Mouse (Mus musculus): ENCODE measurements around the gene Msto1. TPM values are rescaled to one million over a fixed set of nuclear protein-coding genes. Genes with fewer than 3 reads are reported as not detected.
"Not testable (repeated sequence)": the region's sequence is repeated elsewhere in the genome, so short reads cannot be mapped to it uniquely, and the experiment has no call there.

Gene Msto1
- total RNA-seq, 2 experiments from 2014 or later, result 6.6 to 9.8 TPM

DNA sequence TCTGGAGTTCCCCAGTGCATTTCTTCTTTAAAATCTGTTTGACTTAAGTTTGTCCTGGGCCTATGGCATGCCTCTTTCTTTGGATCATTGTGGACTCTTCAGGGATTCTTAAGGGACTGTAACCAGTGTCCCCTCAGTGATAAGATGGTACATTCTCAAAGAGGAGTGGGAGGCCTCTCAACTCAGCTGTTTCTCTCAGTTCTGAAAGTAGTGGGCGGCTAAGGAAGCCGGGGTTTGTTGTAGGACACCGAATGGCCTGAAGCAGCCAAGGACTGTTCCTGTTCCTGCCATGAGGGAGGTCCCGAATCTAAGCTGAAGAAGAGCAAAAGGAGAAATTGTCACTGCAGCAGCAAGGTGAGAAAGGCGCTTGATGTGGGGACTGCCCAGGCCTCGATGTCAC is 8.6 kb downstream of the Msto1 start:
- no peak for DNase-seq

GRCm38 (mm10) chr3:88904803-88905202 is 9.0 kb downstream of the Msto1 start:
- DNase-seq, result no peak

DNA sequence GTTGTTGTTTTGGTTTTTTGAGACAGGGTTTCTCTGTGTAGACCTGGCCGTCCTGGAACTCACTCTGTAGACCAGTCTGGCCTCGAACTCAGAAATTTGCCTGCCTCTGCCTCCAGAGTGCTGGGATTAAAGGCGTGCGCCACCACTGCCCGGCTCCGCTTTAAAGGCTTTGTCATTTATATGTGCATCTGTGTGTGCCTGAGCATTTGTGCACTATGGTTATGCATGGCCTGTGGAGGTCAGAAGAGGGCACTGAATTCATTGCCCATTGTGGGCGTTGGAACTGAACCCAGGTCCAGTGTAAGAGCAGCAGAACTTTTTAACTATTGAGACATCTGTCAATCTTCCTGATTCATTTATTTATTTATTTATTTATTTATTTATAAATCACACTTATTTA is 20.8 kb downstream of the Msto1 start:
- DNase-seq, result not testable (repeated sequence)

DNA sequence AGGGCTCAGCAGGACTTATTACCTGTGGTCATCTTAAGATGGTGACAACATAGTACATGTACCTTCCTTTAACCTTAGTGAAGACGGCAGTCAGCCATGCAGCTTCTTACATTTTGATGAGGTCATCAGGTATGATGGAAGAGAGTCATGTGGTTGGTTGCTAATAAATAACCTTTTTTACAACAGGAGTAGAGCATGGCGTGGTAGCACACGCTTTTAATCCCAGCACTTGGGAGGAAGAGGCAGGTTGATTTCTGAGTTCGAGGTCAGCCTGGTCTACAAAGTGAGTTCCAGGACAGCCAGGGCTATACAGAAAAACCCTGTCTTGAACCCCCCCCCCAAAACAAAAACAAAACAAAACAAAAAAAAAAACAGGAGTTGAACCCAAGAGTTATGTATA is 31.3 kb downstream of the Msto1 start:
- DNase-seq, result not testable (repeated sequence)

DNA sequence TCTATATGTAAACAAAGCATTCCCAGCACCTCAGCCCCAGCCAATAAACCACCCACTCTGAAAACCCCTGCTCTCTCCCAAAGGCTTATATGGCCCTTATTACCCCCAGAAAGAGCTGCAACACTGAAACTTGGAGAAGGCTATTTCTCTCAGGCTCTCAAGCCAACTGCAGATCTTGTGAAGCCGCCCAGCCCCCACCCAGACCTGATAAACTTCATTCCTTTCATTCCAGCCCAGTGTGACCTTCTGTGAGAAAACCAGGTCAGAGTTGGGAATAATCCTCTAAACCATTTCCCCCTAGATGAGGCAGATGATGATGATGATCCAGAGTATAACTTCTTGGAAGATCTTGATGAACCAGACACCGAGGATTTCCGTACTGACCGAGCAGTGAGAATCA is 45.4 kb downstream of the Msto1 start:
- DNase-seq, result not testable (repeated sequence)

GRCm38 (mm10) chr3:88867177-88867576 is 46.6 kb downstream of the Msto1 start:
- DNase-seq, result not testable (repeated sequence)

GRCm38 (mm10) chr3:88866735-88867134 is 47.1 kb downstream of the Msto1 start:
- not testable (repeated sequence) for DNase-seq

DNA sequence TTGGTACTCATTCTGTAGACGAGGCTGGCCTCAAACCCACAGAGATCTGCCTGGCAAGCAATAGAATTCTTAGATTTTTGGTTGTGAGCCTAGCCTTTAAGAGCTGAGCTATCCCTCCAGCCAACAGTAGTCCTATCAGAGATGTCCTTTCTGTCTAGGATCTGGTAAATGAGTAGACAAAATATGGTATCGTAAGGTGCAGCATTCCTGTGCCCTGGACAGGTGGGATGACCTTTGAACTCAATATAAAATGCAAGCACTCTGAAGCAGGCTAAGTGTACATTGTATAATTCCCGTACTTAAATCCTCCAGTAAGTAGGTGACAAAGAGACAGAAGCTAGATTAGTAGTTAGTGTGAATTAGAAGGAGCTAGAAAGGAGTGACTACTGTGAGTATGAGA is 51.7 kb downstream of the Msto1 start:
- DNase-seq, result no peak

DNA sequence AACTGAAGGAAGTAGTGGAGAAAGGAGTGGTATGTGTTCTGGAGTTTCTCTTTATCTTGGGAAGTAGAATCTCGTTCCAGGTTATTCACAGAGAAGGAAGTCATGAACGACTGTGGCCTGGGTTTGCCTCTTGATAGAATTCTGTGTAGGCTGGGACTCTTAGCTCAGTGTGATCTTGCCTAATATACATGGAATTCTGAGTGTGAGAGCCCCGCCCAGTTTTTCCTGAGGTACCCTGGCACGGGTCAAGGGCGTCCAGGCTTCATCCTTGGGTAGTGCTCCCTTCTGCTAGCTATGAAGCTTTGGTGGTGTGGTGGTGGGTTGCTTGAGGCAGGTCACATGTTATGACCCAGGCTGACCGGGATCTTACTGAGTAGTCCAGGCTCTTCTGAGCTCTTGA is 58.0 kb downstream of the Msto1 start:
- DNase-seq, result no peak

Other genes with a start within 250 kb of the Msto1 start
- 10 to 100 TPM; 22.6 to 23.0 TPM for gene Khdc4, start 228.2 kb downstream of the Msto1 start, total RNA-seq (2021)
- 10 to 100 TPM; 18.4 to 18.7 TPM for gene Rit1, start 197.2 kb downstream of the Msto1 start, total RNA-seq (2021)
- 1 to 10 TPM; 3.1 to 3.7 TPM for gene Syt11, start 138.8 kb downstream of the Msto1 start, total RNA-seq (2021)
- gene Gon4l, start 78.8 kb downstream of the Msto1 start, total RNA-seq (2021), result 10 to 100 TPM; 11.7 to 12.4 TPM
- 10 to 100 TPM; 22.9 to 23.9 TPM for gene Ash1l, start 36.6 kb upstream of the Msto1 start, total RNA-seq (2021)
- gene Dap3, start 37.2 kb upstream of the Msto1 start, total RNA-seq (2021), result 10 to 100 TPM; 65.7 to 75.2 TPM
- 10 to 100 TPM; 17.7 to 19.6 TPM for gene Rusc1, start 179.3 kb upstream of the Msto1 start, total RNA-seq (2021)
- not detected for gene Gm43738, start 187.1 kb upstream of the Msto1 start, total RNA-seq (2021)
- gene Fdps, start 188.0 kb upstream of the Msto1 start, total RNA-seq (2021), result 10 to 100 TPM; 26.0 to 27.8 TPM
- gene Pklr, start 222.1 kb upstream of the Msto1 start, total RNA-seq (2021), result not detected
- under 1 TPM in 1 of 2 experiments, not detected in 1; 0.43 TPM for gene Hcn3, start 246.2 kb upstream of the Msto1 start, total RNA-seq (2021)

Measured in gastrocnemius, postnatal 25 days (tissue).